Mouse (Mus musculus) liver, embryonic 13.5 days (tissue): ENCODE data around the gene Cradd. TPM values are rescaled to one million over a fixed set of nuclear protein-coding genes. Genes with fewer than 3 reads are reported as not detected.

ENCODE experiments used
- ATAC-seq: fragments of 200-750 bp; cut with Nextera tagmentation; 2 replicates; pipeline ENCODE4 v1.8.0; 2017; ENCODE audit warnings: low read depth, mild to moderate bottlenecking, moderate number of reproducible peaks, moderate library complexity
- DNase-seq: peaks from one replicate; pipeline ENCODE4 v3.0.0; 2022
- H3K27ac ChIP-seq: fragments of 300-500 bp; sonication (generic); 2 replicates; pipeline ENCODE4 v1.5.1; 2015; ENCODE audit warnings: moderate library complexity, mild to moderate bottlenecking, inconsistent platforms
- H3K27me3 ChIP-seq: fragments of 300-500 bp; sonication (generic); 2 replicates; pipeline ENCODE4 v1.6.1; 2015; ENCODE audit warnings: mild to moderate bottlenecking, inconsistent platforms
- H3K36me3 ChIP-seq: fragments of 300-500 bp; sonication (generic); 2 replicates; pipeline ENCODE4 v1.6.1; 2015; ENCODE audit warnings: mild to moderate bottlenecking, inconsistent platforms
- H3K4me1 ChIP-seq: fragments of 300-500 bp; sonication (generic); replicated peaks from 2 replicates; pipeline ENCODE4 v1.6.1; 2015; ENCODE audit warnings: inconsistent platforms
- H3K4me2 ChIP-seq: fragments of 300-500 bp; sonication (generic); 2 replicates; pipeline ENCODE4 v1.6.1; 2015; ENCODE audit warnings: inconsistent platforms, mild to moderate bottlenecking, moderate library complexity
- H3K4me3 ChIP-seq: fragments of 300-500 bp; sonication (generic); replicated peaks from 2 replicates; pipeline ENCODE4 v1.5.1; 2015; ENCODE audit warnings: mild to moderate bottlenecking, inconsistent platforms
- H3K9ac ChIP-seq: fragments of 300-500 bp; sonication (generic); 2 replicates; pipeline ENCODE4 v1.6.1; 2015; ENCODE audit warnings: mild to moderate bottlenecking, inconsistent platforms
- H3K9me3 ChIP-seq: fragments of 300-500 bp; sonication (generic); replicated peaks from 2 replicates; pipeline ENCODE4 v1.6.1; 2016; ENCODE audit warnings: inconsistent platforms
- WGBS: fragments of 180-500 bp; shearing (Covaris S2); methylation state at CpG from one replicate; pipeline ENCODE4 v1.1.7; 2015; ENCODE audit not compliant: insufficient replicate concordance; 5-methylcytosine and 5-hydroxymethylcytosine counted together
- polyA plus RNA-seq: library from polyadenylated mRNA; unstranded; fragments of >200 nt; fragmentation: Nextera tagmentation; extraction: Ambion mirVana; gene quantifications from 2 replicates; pipeline ENCODE4 v1.2.1, GENCODE M21; 2015

Cradd gene
- polyA plus RNA-seq, 1 experiment from 2014 or later: 3.3 TPM

DNA sequence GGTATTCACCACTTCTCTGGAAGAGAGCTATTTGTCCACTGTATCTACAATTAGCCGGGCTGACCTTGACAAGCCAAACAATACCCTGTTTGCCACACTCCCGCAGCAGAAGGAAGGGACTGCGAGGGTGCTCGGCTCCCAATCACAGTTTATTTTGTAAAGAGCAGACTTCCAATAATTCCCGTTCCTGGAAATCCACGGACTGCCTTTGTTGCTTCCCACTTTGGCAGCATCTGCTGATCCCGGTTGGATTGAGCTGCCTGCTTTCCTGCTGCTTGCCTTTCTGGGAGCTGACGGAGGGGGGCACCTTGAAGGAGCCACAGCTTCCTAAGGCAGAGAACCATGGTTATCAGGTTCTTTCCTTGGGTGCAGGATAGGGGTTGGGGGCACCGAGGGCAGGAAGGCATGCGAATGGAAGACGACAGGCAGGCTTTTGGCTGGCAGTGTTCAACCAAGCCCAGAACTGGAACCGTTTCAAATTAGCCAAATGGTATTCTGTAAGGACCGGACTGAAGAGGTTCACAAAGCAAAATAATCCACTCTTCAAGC lies 69.4 kb downstream of the Cradd start:
- DNase-seq (no peak), ATAC-seq (no peak)
- H3K4me2 ChIP-seq: no peak overlapping the region
- WGBS: 49% methylated on average over 13 of the region's 13 CpGs
- H3K36me3 ChIP-seq: no peaks in the 10 kb centered on the region
- H3K27ac ChIP-seq: no peak overlapping the region
- H3K4me3 ChIP-seq: no peak overlapping the region
- no peaks in the 10 kb centered on the region for H3K9me3 ChIP-seq
- H3K27me3 ChIP-seq: no peaks in the 10 kb centered on the region
- H3K9ac ChIP-seq: no peak overlapping the region
- H3K4me1 ChIP-seq: no peaks in the 10 kb centered on the region

DNA sequence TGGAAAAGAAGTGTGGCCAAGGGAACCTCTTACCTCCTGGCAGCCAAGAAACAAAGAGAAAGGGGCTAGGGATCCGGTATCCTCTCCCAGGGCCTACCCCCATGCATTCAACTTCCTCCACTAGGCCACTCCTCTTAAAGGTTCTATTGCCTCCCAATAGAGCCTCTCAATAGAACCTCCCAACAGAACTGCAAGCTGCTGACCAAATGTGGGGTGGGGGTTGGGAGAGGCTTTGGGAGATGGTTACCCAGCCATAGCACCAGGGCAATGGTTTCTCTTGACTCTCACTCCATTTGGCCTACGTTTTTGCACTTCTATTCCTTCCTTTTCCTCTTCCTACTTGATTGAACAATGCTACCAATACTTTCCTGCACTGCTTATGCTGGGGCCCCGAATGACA lies 69.9 kb downstream of the Cradd start:
- Histone ChIP-seq H3K27ac (no peak overlapping the region), H3K9me3 (no peaks in the 10 kb centered on the region), H3K27me3 (no peaks in the 10 kb centered on the region), H3K36me3 (no peaks in the 10 kb centered on the region), H3K4me1 (no peaks in the 10 kb centered on the region), H3K4me2 (no peak overlapping the region), H3K4me3 (no peak overlapping the region), H3K9ac (no peak overlapping the region)
- 42% methylated on average over 3 of the region's 3 CpGs for WGBS
- ATAC-seq: no peak
- DNase-seq: no peak

DNA sequence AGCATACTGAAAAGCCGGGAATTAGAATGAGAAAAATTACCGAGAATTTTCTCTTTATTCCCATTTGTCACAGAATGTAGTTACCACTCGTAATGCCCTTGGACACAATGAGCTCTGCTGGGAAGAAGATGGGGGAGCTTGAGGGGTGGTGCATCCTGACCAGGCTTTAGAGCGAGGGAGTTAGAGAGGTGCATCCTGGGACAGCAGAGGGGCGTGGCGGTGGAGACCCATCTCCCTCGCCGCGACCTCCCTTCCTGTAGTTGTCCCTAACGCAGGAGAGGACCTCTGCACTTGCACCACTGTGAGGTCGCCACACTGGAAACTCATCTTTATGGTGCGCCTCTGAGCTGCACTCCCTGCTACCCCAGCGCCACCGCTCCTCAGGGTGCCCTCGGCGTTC lies 72.3 kb downstream of the Cradd start:
- WGBS: 65% methylated on average over 16 of the region's 16 CpGs
- ATAC-seq: no peak
- H3K27ac ChIP-seq: no peak overlapping the region
- peaks cover 4% of the 10 kb centered on the region; the same call in 1 of the 2 replicates for H3K4me1 ChIP-seq
- H3K9me3 ChIP-seq: no peaks in the 10 kb centered on the region
- H3K4me3 ChIP-seq: no peak overlapping the region
- H3K9ac ChIP-seq: no peak overlapping the region
- no peaks in the 10 kb centered on the region for H3K27me3 ChIP-seq
- no peak overlapping the region for H3K4me2 ChIP-seq
- DNase-seq: no peak
- H3K36me3 ChIP-seq: no peaks in the 10 kb centered on the region

DNA sequence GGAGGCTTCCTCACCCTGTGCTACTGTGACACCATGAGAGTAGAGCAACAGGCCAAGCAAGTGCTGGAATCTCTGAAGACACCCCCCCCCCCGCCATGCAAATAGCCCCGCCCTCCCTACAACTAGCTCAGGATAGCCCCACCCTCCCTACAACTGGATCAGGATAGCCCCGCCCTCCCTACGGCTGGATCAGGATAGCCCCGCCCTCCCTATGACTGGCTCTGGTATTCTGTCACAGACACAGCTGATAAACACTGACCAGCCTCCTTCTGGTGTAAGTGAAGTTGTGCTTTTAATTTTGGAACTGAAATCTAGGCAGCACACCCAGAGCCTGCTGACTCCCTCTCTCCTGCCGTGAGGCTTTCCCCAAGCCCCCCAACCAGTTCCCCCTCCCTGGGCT lies 75.6 kb downstream of the Cradd start:
- DNase-seq (no peak), ATAC-seq (no peak)
- Histone ChIP-seq H3K9ac (no peak overlapping the region), H3K27me3 (no peaks in the 10 kb centered on the region), H3K4me3 (no peak overlapping the region), H3K36me3 (no peaks in the 10 kb centered on the region), H3K27ac (no peak overlapping the region), H3K4me1 (peaks cover 4% of the 10 kb centered on the region; the same call in 1 of the 2 replicates), H3K9me3 (no peaks in the 10 kb centered on the region), H3K4me2 (no peak overlapping the region)
- WGBS: 25% methylated on average over 6 of the region's 6 CpGs

DNA sequence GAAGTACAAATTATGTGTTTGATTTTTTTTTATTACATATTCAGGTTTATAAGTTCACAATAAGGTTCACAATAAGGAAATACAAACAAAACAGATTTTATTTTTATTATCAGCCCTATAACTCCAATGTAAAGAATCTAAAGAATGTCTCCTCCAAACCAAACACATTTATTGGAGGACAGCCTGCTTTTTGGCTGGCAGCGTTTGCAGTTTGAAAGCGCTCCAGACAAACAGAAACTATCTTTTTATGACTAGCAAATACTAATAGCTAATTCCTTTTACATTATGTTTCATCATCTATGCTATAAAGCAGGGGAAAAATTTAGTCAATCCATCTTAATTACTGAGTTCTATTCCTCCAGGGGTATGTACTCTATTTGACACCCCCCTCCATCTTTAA lies 77.2 kb downstream of the Cradd start:
- WGBS: 67% methylated on average over 2 of the region's 2 CpGs
- DNase-seq: no peak
- Histone ChIP-seq H3K9me3 (no peaks in the 10 kb centered on the region), H3K27ac (no peak overlapping the region), H3K4me1 (peaks cover 4% of the 10 kb centered on the region; the same call in 1 of the 2 replicates), H3K9ac (no peak overlapping the region), H3K4me3 (no peak overlapping the region), H3K36me3 (no peaks in the 10 kb centered on the region), H3K4me2 (no peak overlapping the region), H3K27me3 (no peaks in the 10 kb centered on the region)
- ATAC-seq: no peak

DNA sequence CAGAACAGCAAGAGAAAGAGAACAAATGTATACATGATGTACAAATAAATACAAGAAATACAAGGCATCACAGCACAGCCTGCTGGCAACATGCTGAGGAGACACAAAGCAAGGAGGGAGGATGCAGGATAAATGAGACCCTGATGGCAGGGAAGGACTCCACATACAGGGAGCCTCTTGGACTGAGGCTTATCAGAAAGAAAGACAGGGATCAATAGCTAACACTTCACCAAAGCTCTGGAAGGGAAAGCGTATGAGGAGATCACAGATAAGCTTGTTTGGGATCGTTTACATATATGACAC lies 78.3 kb downstream of the Cradd start:
- Histone ChIP-seq H3K9me3 (no peaks in the 10 kb centered on the region), H3K27me3 (no peaks in the 10 kb centered on the region), H3K4me3 (no peak overlapping the region), H3K36me3 (no peaks in the 10 kb centered on the region), H3K9ac (no peak overlapping the region), H3K27ac (no peak overlapping the region), H3K4me2 (no peak overlapping the region), H3K4me1 (peaks cover 4% of the 10 kb centered on the region; the same call in 1 of the 2 replicates)
- ATAC-seq: no peak
- 38% methylated on average over 2 of the region's 2 CpGs for WGBS
- no peak for DNase-seq

DNA sequence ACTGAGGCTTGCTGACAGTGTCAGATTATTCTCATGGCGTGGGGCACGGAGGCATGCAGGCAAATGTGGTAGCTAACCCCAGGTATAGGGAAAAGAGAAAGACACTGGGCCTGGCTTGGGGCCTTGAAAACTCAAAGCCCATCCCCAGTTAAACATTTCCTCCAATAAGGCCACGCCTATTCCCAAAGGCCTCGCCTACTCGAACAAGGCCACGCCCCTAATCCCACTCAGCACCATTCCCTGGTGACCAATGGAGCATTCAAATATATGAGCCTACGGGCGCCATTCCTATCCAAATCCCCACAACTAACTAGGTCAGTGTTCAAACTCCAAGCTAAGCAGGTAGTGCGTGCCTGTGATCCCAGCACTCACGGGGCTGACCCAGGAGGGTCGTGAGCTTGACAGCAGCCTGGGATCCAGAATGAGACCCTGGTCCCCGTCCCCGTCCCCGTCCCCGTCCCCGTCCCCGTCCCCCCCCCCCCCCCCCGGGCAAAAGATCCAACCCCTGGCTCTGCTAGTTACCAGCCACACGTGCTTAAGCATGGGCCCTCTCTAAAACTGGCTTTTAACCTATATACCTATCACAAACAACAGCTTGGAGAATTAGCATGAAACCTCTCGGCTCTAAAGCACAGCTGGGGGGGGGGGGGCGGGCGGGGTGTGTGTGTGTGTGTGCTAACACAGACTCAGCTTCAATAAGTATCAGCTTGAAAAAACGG lies 78.8 kb downstream of the Cradd start:
- Histone ChIP-seq H3K9me3 (no peaks in the 10 kb centered on the region), H3K27me3 (no peaks in the 10 kb centered on the region), H3K36me3 (no peaks in the 10 kb centered on the region), H3K9ac (no peak overlapping the region), H3K4me3 (no peak overlapping the region), H3K4me2 (no peak overlapping the region), H3K4me1 (peaks cover 4% of the 10 kb centered on the region; the same call in 1 of the 2 replicates), H3K27ac (no peak overlapping the region)
- DNase-seq (no peak), ATAC-seq (no peak)
- WGBS: 69% methylated on average over 14 of the region's 23 CpGs

DNA sequence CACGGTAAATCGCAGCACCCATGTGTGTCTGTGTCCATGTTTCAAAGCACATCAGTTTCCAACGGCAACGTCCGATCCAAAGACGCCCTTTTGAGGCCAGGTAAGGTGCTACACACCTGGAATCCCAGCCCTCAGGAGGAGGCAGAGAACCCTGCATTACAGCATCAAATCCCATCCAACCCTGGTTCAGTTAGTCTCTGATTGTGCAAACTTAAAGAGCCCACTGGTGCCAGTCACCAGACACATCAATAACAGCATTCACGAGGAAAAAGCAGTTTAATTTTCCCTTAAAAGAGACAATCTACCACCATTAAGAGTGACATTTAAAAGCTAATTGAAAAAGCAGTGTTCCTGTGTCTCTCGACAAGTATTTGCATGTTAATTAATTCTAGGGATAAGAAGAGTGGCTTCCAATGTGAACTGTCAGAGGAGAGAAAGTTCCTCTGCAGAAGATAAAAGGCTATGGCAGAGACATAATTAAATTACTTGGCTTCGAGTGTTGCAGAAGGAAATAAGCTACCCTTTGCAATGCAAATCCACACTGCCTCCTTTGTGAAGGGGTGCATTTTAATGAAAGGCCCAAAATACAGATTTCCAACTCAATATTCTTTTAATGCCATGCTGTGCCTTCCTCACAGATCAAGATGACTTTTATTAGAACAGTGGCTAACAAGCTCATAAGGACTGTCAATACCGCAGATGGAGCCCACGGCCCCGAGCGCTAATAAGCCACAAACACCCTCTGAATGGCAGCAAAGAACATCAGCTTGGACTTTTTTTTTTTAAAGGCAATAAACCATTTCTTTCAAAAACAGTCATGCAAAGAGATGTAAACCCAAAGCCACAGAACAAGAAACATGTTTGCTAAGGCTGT lies 84.5 kb downstream of the Cradd start:
- no peaks in the 10 kb centered on the region for H3K36me3 ChIP-seq
- WGBS: 73% methylated on average over 13 of the region's 13 CpGs
- H3K9me3 ChIP-seq: no peaks in the 10 kb centered on the region

DNA sequence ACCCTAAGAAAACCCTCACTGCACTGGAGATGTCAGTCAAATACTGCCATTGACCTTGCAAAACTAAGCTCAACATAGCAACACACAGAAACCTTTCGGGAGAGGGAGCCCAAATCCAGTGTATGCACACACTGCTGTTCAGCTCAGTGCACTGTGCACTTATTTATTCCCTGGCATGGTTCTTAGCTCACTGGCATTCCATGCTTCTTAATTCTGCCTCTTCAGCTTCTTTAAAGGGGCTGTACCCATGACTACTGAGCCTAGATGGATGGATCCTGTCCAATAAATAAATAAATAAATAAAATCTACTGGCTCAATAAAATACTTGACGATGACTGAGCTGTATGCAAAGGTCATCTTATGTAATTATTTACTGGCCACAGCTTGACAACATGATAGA lies 85.3 kb downstream of the Cradd start:
- no peaks in the 10 kb centered on the region for H3K9me3 ChIP-seq
- H3K4me2 ChIP-seq: no peak overlapping the region
- peaks cover 8% of the 10 kb centered on the region for H3K4me1 ChIP-seq
- no peak overlapping the region for H3K9ac ChIP-seq
- no peak overlapping the region for H3K4me3 ChIP-seq
- no peaks in the 10 kb centered on the region for H3K27me3 ChIP-seq
- 71% methylated on average over 2 of the region's 2 CpGs for WGBS
- DNase-seq: no peak
- no peak overlapping the region for H3K27ac ChIP-seq
- H3K36me3 ChIP-seq: no peaks in the 10 kb centered on the region
- no peak for ATAC-seq

More for the DNA sequence above, 84.5 kb downstream of the Cradd start:
- ATAC-seq: no peak
- Histone ChIP-seq H3K4me3 (no peak overlapping the region), H3K27me3 (no peaks in the 10 kb centered on the region), H3K27ac (no peak overlapping the region), H3K9ac (no peak overlapping the region), H3K4me1 (peaks cover 8% of the 10 kb centered on the region), H3K4me2 (no peak overlapping the region)
- DNase-seq: no peak

DNA sequence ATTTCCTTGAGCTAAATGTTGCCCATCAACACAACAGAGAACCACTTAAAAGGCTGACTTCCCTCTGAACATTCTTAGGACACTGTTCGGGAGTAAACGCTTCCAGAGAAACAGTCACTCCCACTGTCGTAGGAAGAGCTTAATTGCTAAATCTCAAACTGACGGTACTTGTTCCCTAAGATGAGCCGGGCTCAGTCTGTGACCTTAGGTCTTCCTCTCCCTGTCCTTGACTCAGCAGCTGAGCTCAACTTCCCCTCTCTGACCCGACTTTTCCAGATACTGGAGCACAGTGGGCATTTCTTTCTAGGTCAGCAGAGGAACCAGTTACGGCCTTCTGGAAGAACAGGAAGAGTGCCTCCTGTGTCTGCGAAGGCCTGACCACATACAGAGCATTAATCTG lies 87.7 kb downstream of the Cradd start:
- ATAC-seq (peak; percentile 50; the same call in 1 of the 2 replicates), DNase-seq (no peak)
- Histone ChIP-seq H3K4me2 (no peak overlapping the region), H3K4me3 (no peak overlapping the region), H3K36me3 (no peaks in the 10 kb centered on the region), H3K9ac (no peak overlapping the region), H3K27ac (0 out of 2 replicates have a peak overlapping the region, but pooled peaks have one; percentile 13), H3K27me3 (no peaks in the 10 kb centered on the region), H3K9me3 (no peaks in the 10 kb centered on the region), H3K4me1 (peaks cover 8% of the 10 kb centered on the region)
- 26% methylated on average over 8 of the region's 8 CpGs for WGBS

DNA sequence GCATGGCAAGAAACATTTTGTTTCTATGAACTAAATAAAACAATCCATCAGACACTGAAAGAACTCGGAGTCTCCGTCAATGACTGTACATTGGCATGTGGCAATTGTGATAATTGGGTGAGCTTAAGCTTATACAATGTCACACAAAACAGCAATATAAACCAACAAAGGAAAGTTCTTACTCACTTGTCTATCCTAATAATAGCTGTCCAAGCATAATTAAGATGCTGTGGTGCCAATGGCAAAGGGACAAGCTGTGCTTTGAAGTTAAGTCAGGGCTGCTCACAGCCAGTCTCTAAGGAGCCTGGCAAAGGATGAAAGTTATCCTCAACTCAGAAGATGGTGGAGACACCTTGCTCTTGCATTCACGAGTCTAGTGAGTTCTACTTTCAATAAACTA lies 89.3 kb downstream of the Cradd start:
- peaks cover 8% of the 10 kb centered on the region for H3K4me1 ChIP-seq
- ATAC-seq: no peak
- DNase-seq: no peak
- H3K4me2 ChIP-seq: no peak overlapping the region
- no peak overlapping the region for H3K4me3 ChIP-seq
- H3K27ac ChIP-seq: no peak overlapping the region
- H3K9me3 ChIP-seq: no peaks in the 10 kb centered on the region
- no peaks in the 10 kb centered on the region for H3K36me3 ChIP-seq
- H3K27me3 ChIP-seq: no peaks in the 10 kb centered on the region
- H3K9ac ChIP-seq: no peak overlapping the region
- 67% methylated on average over 3 of the region's 3 CpGs for WGBS
